Comparison of ENCODE assay signal across 14 mouse cellular contexts in the genomic region with DNA sequence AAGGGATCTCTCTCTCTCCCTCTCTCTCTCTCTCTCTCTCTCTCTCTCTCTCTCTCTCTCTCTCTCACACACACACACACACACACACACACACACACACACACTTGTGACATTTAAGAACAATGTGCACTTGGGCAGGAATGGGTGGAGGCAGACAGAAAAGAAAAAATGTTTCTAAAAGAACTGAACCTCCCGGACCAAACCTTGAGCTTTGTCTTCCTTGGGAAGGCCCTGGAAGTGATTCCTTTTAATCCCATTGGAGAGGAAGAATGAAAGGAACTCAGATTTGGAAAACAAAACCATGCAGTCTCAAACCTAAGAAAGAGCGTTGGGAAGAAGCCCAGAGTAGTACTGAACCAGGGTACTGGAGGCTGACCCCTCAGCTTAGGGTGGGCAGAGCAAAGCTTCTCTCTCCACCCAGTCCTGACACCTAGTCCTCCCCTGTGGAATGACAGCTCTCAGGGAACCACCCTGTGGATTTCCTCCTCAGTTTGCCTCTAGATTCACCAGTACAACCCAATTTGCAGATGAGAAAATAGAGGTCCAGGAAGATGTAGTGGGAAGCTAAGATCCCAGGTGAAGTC.
DNase-seq lines count a peak whose midpoint lies in the region; ATAC-seq lines count a peak whose summit lies in the region.
"Had no signal": no experiment of that assay in that cellular context is flagged by ENCODE, and none has a peak within 500 bp of the region (broad histone marks: within the 10 kb centered on the region; RNA-seq: fewer than 3 reads in every experiment).

No protein-coding gene starts in this region.

- H3K27ac ChIP-seq in forebrain, embryonic 10.5 days = peak overlapping the region; percentile 85
- peak overlapping the region; percentile 73 for H3K27ac ChIP-seq in hindbrain, embryonic 14.5 days
- H3K27ac ChIP-seq in neural tube, embryonic 12.5 days = peak overlapping the region; percentile 18; the same call in 1 of the 2 replicates
- H3K27ac ChIP-seq: heart, embryonic 15.5 days had no signal

- H3K4me1 ChIP-seq in forebrain, embryonic 10.5 days = peaks cover 52% of the 10 kb centered on the region
- peaks cover 9% of the 10 kb centered on the region for H3K4me1 ChIP-seq in hindbrain, embryonic 14.5 days (replicated peaks; ENCODE audit: control insufficient read depth, insufficient read depth, low read length)
- peaks cover 19% of the 10 kb centered on the region for H3K4me1 ChIP-seq in neural tube, embryonic 12.5 days
- H3K4me1 ChIP-seq: heart, embryonic 15.5 days; megakaryocyte, embryonic 14.5 days had no signal

- 27% methylated on average over 2 of the region's 2 CpGs for WGBS in forebrain, embryonic 10.5 days
- 13% methylated on average over 2 of the region's 2 CpGs for WGBS in hindbrain, embryonic 14.5 days
- WGBS in neural tube, embryonic 12.5 days = 16% methylated on average over 2 of the region's 2 CpGs

- ATAC-seq in hindbrain, embryonic 14.5 days (ENCODE audit: low FRiP score) = peak; percentile 49; the same call in 1 of the 2 replicates
- ATAC-seq in neural tube, embryonic 12.5 days (ENCODE audit: low FRiP score, low read depth) = peak; percentile 58; the same call in 1 of the 2 replicates

- H3K36me3 ChIP-seq in forebrain, embryonic 10.5 days (replicated peaks) = no peaks in the 10 kb centered on the region
- no peaks in the 10 kb centered on the region for H3K36me3 ChIP-seq in hindbrain, embryonic 14.5 days (replicated peaks; ENCODE audit: control insufficient read depth, insufficient read depth)
- no peaks in the 10 kb centered on the region for H3K36me3 ChIP-seq in neural tube, embryonic 12.5 days
- H3K36me3 ChIP-seq: G1E; heart, embryonic 15.5 days had no signal

- no peaks in the 10 kb centered on the region for H3K27me3 ChIP-seq in forebrain, embryonic 10.5 days (ENCODE audit: poor library complexity, severe bottlenecking)
- no peaks in the 10 kb centered on the region for H3K27me3 ChIP-seq in hindbrain, embryonic 14.5 days (ENCODE audit: control insufficient read depth, insufficient read depth, low read length)
- H3K27me3 ChIP-seq in neural tube, embryonic 12.5 days (replicated peaks) = no peaks in the 10 kb centered on the region
- H3K27me3 ChIP-seq: megakaryocyte, embryonic 14.5 days had no signal

- H3K9ac ChIP-seq in hindbrain, embryonic 14.5 days = no peak overlapping the region
- H3K9ac ChIP-seq in neural tube, embryonic 12.5 days = no peak overlapping the region
- H3K9ac ChIP-seq: heart, embryonic 15.5 days had no signal

- H3K4me3 ChIP-seq in forebrain, embryonic 10.5 days = no peak overlapping the region
- H3K4me3 ChIP-seq in hindbrain, embryonic 14.5 days (replicated peaks; ENCODE audit: low read length) = no peak overlapping the region
- H3K4me3 ChIP-seq in neural tube, embryonic 12.5 days = no peak overlapping the region
- H3K4me3 ChIP-seq: heart, embryonic 15.5 days; megakaryocyte, embryonic 14.5 days had no signal

- no peak overlapping the region for H3K4me2 ChIP-seq in hindbrain, embryonic 14.5 days (replicated peaks)
- H3K4me2 ChIP-seq in neural tube, embryonic 12.5 days (replicated peaks) = no peak overlapping the region
- H3K4me2 ChIP-seq: heart, embryonic 15.5 days had no signal

- peak; percentile 13 for DNase-seq in embryo, embryonic 10 days (ENCODE audit: low spot score)
- DNase-seq in embryo, embryonic 9.5 days (ENCODE audit: extremely low spot score) = no peak
- no peak for DNase-seq in forebrain, embryonic 10.5 days (ENCODE audit: extremely low spot score, low spot score)
- no peak for DNase-seq in hindbrain, embryonic 14.5 days (ENCODE audit: low spot score)
- DNase-seq in natural killer cell, adult 2 months (ENCODE audit: low spot score in 2 of 2) = no peak
- no peak for DNase-seq in cerebellum, adult 18-20 months
- no peak for DNase-seq in cerebellum, adult 8-10 months
- DNase-seq: cerebellum, postnatal 14 days; gastrocnemius, postnatal 14 days; kidney, adult 2 months had no signal

- H3K9me3 ChIP-seq in forebrain, embryonic 10.5 days = no peaks in the 10 kb centered on the region
- H3K9me3 ChIP-seq in hindbrain, embryonic 14.5 days (ENCODE audit: control insufficient read depth, low read length) = no peaks in the 10 kb centered on the region
- H3K9me3 ChIP-seq in neural tube, embryonic 12.5 days = no peaks in the 10 kb centered on the region
- H3K9me3 ChIP-seq: heart, embryonic 15.5 days; megakaryocyte, embryonic 14.5 days had no signal

Comparison
In these comparisons a context has a peak if more than half of its experiments do, and no peak if none do; other contexts are left out.
1. H3K27ac ChIP-seq: peak in every context shown above with its lines; median percentile 85 in forebrain, embryonic 10.5 days; 73 in hindbrain, embryonic 14.5 days; 18 in neural tube, embryonic 12.5 days.